Mouse (Mus musculus) spleen, adult 18-20 months (tissue): Measurements from ENCODE around the gene Unc80.
"Not testable (repeated sequence)": the region's sequence is repeated elsewhere in the genome, so short reads cannot be mapped to it uniquely, and the experiment has no call there.

Experiments
- DNase-seq, 2 experiments: peaks; one replicate each; pipeline ENCODE4 v3.0.0; 2022; ENCODE audit warnings: mixed read lengths in 2 of 2

Unc80 gene

GRCm38 (mm10) chr1:66638177-66638576 lies 170.0 kb downstream of the Unc80 start:
- no peak for DNase-seq

GRCm38 (mm10) chr1:66646894-66647293 lies 178.7 kb downstream of the Unc80 start:
- DNase-seq = no peak

GRCm38 (mm10) chr1:66649568-66649967 lies 181.4 kb downstream of the Unc80 start:
- no peak for DNase-seq

GRCm38 (mm10) chr1:66650006-66650405 lies 181.8 kb downstream of the Unc80 start:
- DNase-seq = no peak

GRCm38 (mm10) chr1:66655119-66655746 lies 187.1 kb downstream of the Unc80 start:
- DNase-seq = no peak

- DNase-seq = no peak
These were observed 187.6 kb downstream of the Unc80 start for GRCm38 (mm10) chr1:66655747-66656119.

GRCm38 (mm10) chr1:66671475-66671874 lies 203.3 kb downstream of the Unc80 start:
- no peak for DNase-seq

- no peak for DNase-seq
These were observed 204.6 kb downstream of the Unc80 start for GRCm38 (mm10) chr1:66672812-66673211.

- no peak for DNase-seq
These were observed 209.8 kb downstream of the Unc80 start for GRCm38 (mm10) chr1:66677928-66678327.

- no peak for DNase-seq
These were observed 210.5 kb downstream of the Unc80 start for GRCm38 (mm10) chr1:66678662-66679061.

- no peak for DNase-seq
These were observed 214.8 kb downstream of the Unc80 start for GRCm38 (mm10) chr1:66682974-66683373.

GRCm38 (mm10) chr1:66691772-66692171 lies 223.6 kb downstream of the Unc80 start:
- no peak for DNase-seq

GRCm38 (mm10) chr1:66692308-66692707 lies 224.1 kb downstream of the Unc80 start:
- DNase-seq = no peak

- no peak for DNase-seq
These were observed 224.7 kb downstream of the Unc80 start for GRCm38 (mm10) chr1:66692780-66693392.

GRCm38 (mm10) chr1:66694266-66694665 lies 226.1 kb downstream of the Unc80 start:
- no peak for DNase-seq

- no peak for DNase-seq
These were observed 227.1 kb downstream of the Unc80 start for GRCm38 (mm10) chr1:66695296-66695695.

- not testable (repeated sequence) for DNase-seq
These were observed 231.5 kb downstream of the Unc80 start for GRCm38 (mm10) chr1:66699630-66700029.

- no peak for DNase-seq
These were observed 232.1 kb downstream of the Unc80 start for GRCm38 (mm10) chr1:66700149-66700692.

GRCm38 (mm10) chr1:66700693-66701575 lies 232.8 kb downstream of the Unc80 start, which contains the start of gene Rpe:
Gene Rpe, plus strand, starts transcription at chr1:66700831.
- peak; percentile 88 to 93 for DNase-seq

- no peak for DNase-seq
These were observed 233.4 kb downstream of the Unc80 start for GRCm38 (mm10) chr1:66701576-66701940.

GRCm38 (mm10) chr1:66702623-66703345 lies 234.6 kb downstream of the Unc80 start:
- DNase-seq = no peak

- no peak for DNase-seq
These were observed 236.4 kb downstream of the Unc80 start for GRCm38 (mm10) chr1:66704523-66704922.

GRCm38 (mm10) chr1:66712859-66713258 lies 244.7 kb downstream of the Unc80 start:
- no peak for DNase-seq
